Mouse (Mus musculus): ENCODE measurements around the gene Ptprh.

- TF ChIP-seq POLR2A (IDR thresholded peaks at IDR 0.05; ENCODE audit: insufficient read depth, low read length): no peak
- no peak for TF ChIP-seq EP300 (IDR thresholded peaks at IDR 0.05; ENCODE audit: insufficient read depth, low read depth, low read length)
- TF ChIP-seq CTCF (IDR thresholded peaks at IDR 0.05; ENCODE audit: low read depth, low read length): no peak
These were observed 101.3 kb downstream of the Ptprh start for GRCm38 (mm10) chr7:4502421-4503090.
